Mouse (Mus musculus) heart, embryonic 12.5 days (tissue): ENCODE data around the gene Tmem108. TPM values are rescaled to one million over a fixed set of nuclear protein-coding genes. Genes with fewer than 3 reads are reported as not detected.

ENCODE experiments used
- ATAC-seq: fragments of 200-750 bp; cut with Nextera tagmentation; 2 replicates; pipeline ENCODE4 v1.8.0; 2017; ENCODE audit warnings: moderate TSS enrichment, moderate library complexity; ENCODE audit not compliant: insufficient number of reproducible peaks, low FRiP score
- H3K27ac ChIP-seq: fragments of 300-500 bp; sonication (generic); 2 replicates; pipeline ENCODE4 v1.5.1; 2016; ENCODE audit warnings: mild to moderate bottlenecking, moderate library complexity; ENCODE audit not compliant: poor library complexity, severe bottlenecking
- H3K27me3 ChIP-seq: fragments of 300-500 bp; sonication (generic); replicated peaks from 2 replicates; pipeline ENCODE4 v1.6.1; 2016; ENCODE audit warnings: mild to moderate bottlenecking, moderate library complexity
- H3K36me3 ChIP-seq: fragments of 300-500 bp; sonication (generic); 2 replicates; pipeline ENCODE4 v1.6.1; 2016; ENCODE audit warnings: mild to moderate bottlenecking, moderate library complexity
- H3K4me1 ChIP-seq: fragments of 300-500 bp; sonication (generic); replicated peaks from 2 replicates; pipeline ENCODE4 v1.6.1; 2016; ENCODE audit warnings: mild to moderate bottlenecking
- H3K4me2 ChIP-seq: fragments of 300-500 bp; sonication (generic); 2 replicates; pipeline ENCODE4 v1.6.1; 2016; ENCODE audit warnings: mild to moderate bottlenecking, moderate library complexity
- H3K4me3 ChIP-seq: fragments of 300-500 bp; sonication (generic); 2 replicates; pipeline ENCODE4 v1.5.1; 2016; ENCODE audit warnings: mild to moderate bottlenecking
- H3K9ac ChIP-seq: fragments of 300-500 bp; sonication (generic); 2 replicates; pipeline ENCODE4 v1.6.1; 2016; ENCODE audit warnings: mild to moderate bottlenecking, moderate library complexity
- H3K9me3 ChIP-seq: fragments of 300-500 bp; sonication (generic); replicated peaks from 2 replicates; pipeline ENCODE4 v1.6.1; 2016; ENCODE audit warnings: mild to moderate bottlenecking, moderate library complexity
- WGBS: fragments of 180-500 bp; shearing (Covaris S2); methylation state at CpG from one replicate; pipeline ENCODE4 v1.1.7; 2016; 5-methylcytosine and 5-hydroxymethylcytosine counted together
- polyA plus RNA-seq: library from polyadenylated mRNA; unstranded; fragments of >200 nt; fragmentation: Nextera tagmentation; extraction: Ambion mirVana; gene quantifications from 2 replicates; pipeline ENCODE4 v1.2.1, GENCODE M21; 2016

The Tmem108 gene
- polyA plus RNA-seq, 1 experiment from 2014 or later: 97.5 TPM

- no peak overlapping the region for H3K4me2 ChIP-seq
- no peak overlapping the region for H3K9ac ChIP-seq
- H3K4me1 ChIP-seq: peaks cover 30% of the 10 kb centered on the region
- H3K27me3 ChIP-seq: no peaks in the 10 kb centered on the region
- 82% methylated on average over 14 of the region's 14 CpGs for WGBS
- no peak overlapping the region for H3K27ac ChIP-seq
- H3K4me3 ChIP-seq: no peak overlapping the region
- H3K9me3 ChIP-seq: no peaks in the 10 kb centered on the region
- H3K36me3 ChIP-seq: peaks cover 5% of the 10 kb centered on the region; the same call in 1 of the 2 replicates
- no peak for ATAC-seq
Observed at GRCm38 (mm10) chr9:103570158-103570741, 191.4 kb downstream of the Tmem108 start.

- H3K4me3 ChIP-seq: no peak overlapping the region
- H3K4me2 ChIP-seq: no peak overlapping the region
- H3K27me3 ChIP-seq: no peaks in the 10 kb centered on the region
- H3K27ac ChIP-seq: peak overlapping the region; percentile 5; the same call in 1 of the 2 replicates
- no peak for ATAC-seq
- peaks cover 5% of the 10 kb centered on the region; the same call in 1 of the 2 replicates for H3K36me3 ChIP-seq
- H3K9ac ChIP-seq: no peak overlapping the region
- H3K9me3 ChIP-seq: no peaks in the 10 kb centered on the region
- H3K4me1 ChIP-seq: peaks cover 27% of the 10 kb centered on the region
- WGBS: 56% methylated on average over 9 of the region's 9 CpGs
Observed at GRCm38 (mm10) chr9:103568983-103569382, 192.7 kb downstream of the Tmem108 start.

GRCm38 (mm10) chr9:103565186-103565585 is 196.5 kb downstream of the Tmem108 start:
- no peak for ATAC-seq
- WGBS: 86% methylated on average over 9 of the region's 9 CpGs
- Histone ChIP-seq H3K27me3 (no peaks in the 10 kb centered on the region), H3K9me3 (no peaks in the 10 kb centered on the region), H3K9ac (no peak overlapping the region), H3K36me3 (no peaks in the 10 kb centered on the region), H3K27ac (no peak overlapping the region), H3K4me2 (no peak overlapping the region), H3K4me3 (no peak overlapping the region), H3K4me1 (peaks cover 26% of the 10 kb centered on the region)

GRCm38 (mm10) chr9:103563864-103564610 is 197.6 kb downstream of the Tmem108 start:
- Histone ChIP-seq H3K4me1 (peaks cover 29% of the 10 kb centered on the region), H3K27ac (no peak overlapping the region), H3K27me3 (no peaks in the 10 kb centered on the region), H3K9ac (no peak overlapping the region), H3K4me3 (no peak overlapping the region), H3K9me3 (no peaks in the 10 kb centered on the region), H3K4me2 (no peak overlapping the region), H3K36me3 (no peaks in the 10 kb centered on the region)
- 58% methylated on average over 10 of the region's 10 CpGs for WGBS
- 0 out of 2 replicates have a peak, but pooled peaks have one; percentile 10 for ATAC-seq

GRCm38 (mm10) chr9:103562063-103562462 is 199.6 kb downstream of the Tmem108 start:
- Histone ChIP-seq H3K4me3 (no peak overlapping the region), H3K9me3 (no peaks in the 10 kb centered on the region)

GRCm38 (mm10) chr9:103558741-103559140 is 202.9 kb downstream of the Tmem108 start:
- Histone ChIP-seq H3K9me3 (no peaks in the 10 kb centered on the region), H3K4me1 (peaks cover 40% of the 10 kb centered on the region), H3K27ac (peak overlapping the region; percentile 20), H3K36me3 (no peaks in the 10 kb centered on the region), H3K9ac (no peak overlapping the region), H3K4me2 (no peak overlapping the region), H3K4me3 (no peak overlapping the region), H3K27me3 (no peaks in the 10 kb centered on the region)
- WGBS: 62% methylated on average over 6 of the region's 6 CpGs
- no peak for ATAC-seq

More at GRCm38 (mm10) chr9:103562063-103562462, 199.6 kb downstream of the Tmem108 start:
- 85% methylated on average over 1 of the region's 1 CpGs for WGBS
- Histone ChIP-seq H3K27me3 (no peaks in the 10 kb centered on the region), H3K36me3 (no peaks in the 10 kb centered on the region), H3K4me1 (peaks cover 34% of the 10 kb centered on the region), H3K27ac (no peak overlapping the region), H3K9ac (no peak overlapping the region), H3K4me2 (no peak overlapping the region)
- no peak for ATAC-seq

GRCm38 (mm10) chr9:103558240-103558639 is 203.4 kb downstream of the Tmem108 start:
- ATAC-seq: no peak
- H3K9ac ChIP-seq: no peak overlapping the region
- 64% methylated on average over 7 of the region's 7 CpGs for WGBS

GRCm38 (mm10) chr9:103557085-103557484 is 204.6 kb downstream of the Tmem108 start:
- Histone ChIP-seq H3K27me3 (no peaks in the 10 kb centered on the region), H3K9me3 (no peaks in the 10 kb centered on the region), H3K4me3 (no peak overlapping the region), H3K4me2 (no peak overlapping the region), H3K36me3 (no peaks in the 10 kb centered on the region), H3K9ac (no peak overlapping the region), H3K4me1 (peaks cover 40% of the 10 kb centered on the region), H3K27ac (no peak overlapping the region)
- ATAC-seq: no peak
- WGBS: 87% methylated on average over 15 of the region's 15 CpGs

More at GRCm38 (mm10) chr9:103558240-103558639, 203.4 kb downstream of the Tmem108 start:
- H3K4me3 ChIP-seq: no peak overlapping the region
- H3K27me3 ChIP-seq: no peaks in the 10 kb centered on the region
- H3K9me3 ChIP-seq: no peaks in the 10 kb centered on the region
- peaks cover 40% of the 10 kb centered on the region for H3K4me1 ChIP-seq
- no peaks in the 10 kb centered on the region for H3K36me3 ChIP-seq
- no peak overlapping the region for H3K4me2 ChIP-seq
- peak overlapping the region; percentile 20; the same call in 1 of the 2 replicates for H3K27ac ChIP-seq

GRCm38 (mm10) chr9:103555334-103555733 is 206.3 kb downstream of the Tmem108 start:
- no peaks in the 10 kb centered on the region for H3K27me3 ChIP-seq
- no peaks in the 10 kb centered on the region for H3K9me3 ChIP-seq
- H3K4me3 ChIP-seq: no peak overlapping the region
- H3K36me3 ChIP-seq: no peaks in the 10 kb centered on the region
- H3K4me2 ChIP-seq: no peak overlapping the region
- H3K9ac ChIP-seq: no peak overlapping the region
- peaks cover 35% of the 10 kb centered on the region for H3K4me1 ChIP-seq
- no peak overlapping the region for H3K27ac ChIP-seq
- WGBS: 50% methylated on average over 6 of the region's 6 CpGs
- no peak for ATAC-seq

GRCm38 (mm10) chr9:103550661-103551248 is 210.9 kb downstream of the Tmem108 start:
- no peak overlapping the region for H3K9ac ChIP-seq
- no peak for ATAC-seq
- no peaks in the 10 kb centered on the region for H3K36me3 ChIP-seq
- no peaks in the 10 kb centered on the region for H3K9me3 ChIP-seq
- whole genome bisulfite sequencing: 75% methylated on average over 21 of the region's 21 CpGs
- no peak overlapping the region for H3K4me2 ChIP-seq
- H3K4me1 ChIP-seq: peaks cover 8% of the 10 kb centered on the region
- no peak overlapping the region for H3K27ac ChIP-seq
- no peaks in the 10 kb centered on the region for H3K27me3 ChIP-seq
- H3K4me3 ChIP-seq: no peak overlapping the region

- no peaks in the 10 kb centered on the region for H3K4me1 ChIP-seq
- H3K4me3 ChIP-seq: no peak overlapping the region
- no peak for ATAC-seq
Observed at GRCm38 (mm10) chr9:103549178-103549577, 212.5 kb downstream of the Tmem108 start.

More at GRCm38 (mm10) chr9:103549178-103549577, 212.5 kb downstream of the Tmem108 start:
- H3K27ac ChIP-seq: no peak overlapping the region
- 75% methylated on average over 3 of the region's 3 CpGs for WGBS
- no peaks in the 10 kb centered on the region for H3K27me3 ChIP-seq
- H3K4me2 ChIP-seq: no peak overlapping the region
- no peak overlapping the region for H3K9ac ChIP-seq
- H3K9me3 ChIP-seq: no peaks in the 10 kb centered on the region
- H3K36me3 ChIP-seq: no peaks in the 10 kb centered on the region
